Mouse (Mus musculus) NIH3T3 (cell line): ENCODE data around the gene Col6a6.

ENCODE experiments used
- DNase-seq: peaks from one replicate; pipeline ENCODE4 v3.0.0-alpha.2; 2012; ENCODE audit warnings: low read depth

Col6a6 gene

DNA sequence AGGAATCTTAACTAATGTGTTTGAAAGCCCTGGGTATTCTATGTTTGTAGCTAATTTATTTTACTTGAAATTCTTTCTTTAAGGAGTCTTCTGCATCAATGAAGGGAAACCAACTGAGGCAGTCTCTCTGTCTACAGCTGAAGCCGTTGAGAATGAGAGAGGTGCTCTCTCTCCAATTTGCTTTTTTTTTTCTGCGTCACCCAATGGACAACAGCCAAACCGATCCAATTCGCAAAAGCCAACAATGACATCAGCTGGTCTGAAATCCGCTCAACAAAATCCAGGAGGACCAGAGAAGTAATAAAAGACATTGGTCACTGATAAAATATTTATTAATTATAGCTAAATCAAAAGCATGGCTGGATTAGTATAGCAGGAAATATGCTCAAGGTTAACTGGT, 26.5 kb downstream of the Col6a6 start:
- no peak for DNase-seq

DNA sequence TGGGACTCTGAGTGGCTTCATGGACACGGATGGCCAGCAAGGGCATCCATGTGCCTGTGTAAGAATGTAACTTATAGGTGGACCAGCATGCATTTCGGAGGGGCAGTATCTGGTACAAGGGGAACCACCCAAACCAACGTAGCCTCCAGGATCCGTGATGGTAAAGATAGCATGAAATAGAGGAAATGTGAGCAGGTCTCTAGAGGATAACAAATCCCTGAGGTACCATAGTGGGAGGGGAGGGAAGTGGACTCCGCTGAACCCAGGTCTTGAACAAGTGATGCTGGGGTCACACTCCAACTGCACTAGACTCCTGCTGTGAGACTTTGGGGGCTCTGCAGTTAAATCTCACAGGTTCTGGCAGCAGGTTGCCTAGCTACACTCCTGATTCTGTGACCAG, 27.7 kb downstream of the Col6a6 start:
- DNase-seq: no peak

DNA sequence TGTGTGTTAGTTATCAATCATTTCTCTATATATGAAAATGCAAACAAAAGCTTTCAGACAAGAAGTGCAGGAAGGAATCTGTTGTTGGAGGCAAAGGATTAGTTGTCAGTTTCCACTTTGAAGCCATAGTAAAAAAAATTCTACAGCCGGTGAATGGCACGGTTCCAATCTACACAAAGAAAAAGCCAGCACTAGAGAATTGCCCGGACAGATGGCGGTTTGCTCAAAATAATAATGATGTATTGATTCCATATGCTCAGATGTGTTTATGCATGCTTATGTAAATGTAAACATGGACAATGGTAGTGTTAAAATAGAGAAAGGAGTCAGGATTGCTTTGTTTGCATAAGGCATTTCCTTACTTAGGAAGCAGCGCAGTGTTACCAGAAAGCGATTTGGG, 31.8 kb downstream of the Col6a6 start:
- DNase-seq: no peak

DNA sequence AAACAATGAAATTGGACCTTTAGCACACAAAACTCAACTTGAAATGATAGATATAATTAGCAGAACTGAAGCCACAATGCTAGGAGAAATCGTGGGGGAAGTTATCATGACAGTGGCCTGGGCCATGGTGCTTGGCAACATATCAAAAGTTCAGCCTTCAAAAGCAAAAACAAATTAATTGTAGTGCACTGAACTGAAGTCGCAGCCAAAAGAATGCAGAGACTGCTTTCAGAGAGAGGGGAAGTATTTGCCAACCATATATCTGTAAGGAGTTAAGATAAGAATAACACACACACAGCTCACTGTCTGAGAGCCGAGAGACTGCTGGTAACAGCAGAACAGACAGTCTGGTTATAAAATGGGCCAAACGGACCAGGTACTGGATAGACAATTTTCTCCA, 33.0 kb downstream of the Col6a6 start:
- DNase-seq: no peak

DNA sequence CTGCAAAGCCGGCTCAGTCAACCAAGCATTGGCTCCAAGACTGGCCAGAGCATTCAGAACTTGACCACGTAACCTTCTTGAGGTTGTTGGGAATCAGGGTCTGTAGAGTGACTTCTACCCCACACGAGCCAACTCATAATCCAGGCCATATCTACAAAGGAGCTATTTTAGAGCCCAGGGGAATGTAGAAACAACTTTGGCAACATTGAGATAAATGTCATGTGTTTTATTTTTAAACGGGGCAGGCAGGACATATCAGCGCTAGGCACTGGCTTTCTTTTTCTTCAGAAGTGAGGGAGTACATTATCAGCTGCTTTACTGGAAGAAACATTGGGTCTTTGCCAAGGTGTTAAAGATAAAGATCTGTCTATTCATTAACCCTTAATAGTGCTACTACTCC, 36.1 kb downstream of the Col6a6 start:
- no peak for DNase-seq

DNA sequence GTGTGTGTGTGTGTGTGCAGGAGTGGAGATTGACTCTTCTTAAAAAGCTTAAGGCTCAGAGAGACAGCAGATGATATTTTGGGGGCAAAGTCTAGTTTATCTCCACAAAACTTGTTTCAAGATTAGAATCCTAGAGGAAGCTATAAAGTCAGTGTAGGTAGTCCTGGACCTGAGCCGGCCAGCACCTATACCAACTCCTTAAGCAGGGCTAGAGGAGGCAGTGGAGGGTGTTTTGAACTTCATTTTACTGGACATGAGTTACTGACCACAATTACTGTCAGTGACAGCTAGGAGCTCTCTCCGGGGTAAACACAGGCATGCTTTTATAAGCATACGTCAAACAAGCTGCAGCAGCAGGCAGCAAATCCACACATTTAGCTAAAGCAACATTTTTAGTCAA, 39.8 kb downstream of the Col6a6 start:
- DNase-seq: no peak

DNA sequence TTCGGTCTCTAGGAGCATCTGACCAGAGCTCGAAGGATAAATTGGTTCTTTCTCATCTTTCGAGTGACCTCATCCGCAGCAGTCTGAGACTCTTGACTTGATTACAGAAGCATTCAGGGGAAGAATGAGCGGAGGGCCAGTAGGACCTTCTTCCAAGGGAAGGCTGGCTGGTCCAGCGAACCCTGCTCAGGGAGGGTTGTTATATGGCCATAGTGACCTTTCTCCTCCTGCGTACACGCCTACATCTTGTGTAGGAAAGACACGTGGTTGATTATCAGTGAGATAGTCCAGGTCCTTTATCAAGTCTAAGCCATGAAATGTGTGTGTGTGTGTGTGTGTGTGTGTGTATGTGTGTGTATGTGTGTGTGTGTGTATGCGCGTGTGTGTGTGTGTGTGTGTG, 40.2 kb downstream of the Col6a6 start:
- DNase-seq: no peak

DNA sequence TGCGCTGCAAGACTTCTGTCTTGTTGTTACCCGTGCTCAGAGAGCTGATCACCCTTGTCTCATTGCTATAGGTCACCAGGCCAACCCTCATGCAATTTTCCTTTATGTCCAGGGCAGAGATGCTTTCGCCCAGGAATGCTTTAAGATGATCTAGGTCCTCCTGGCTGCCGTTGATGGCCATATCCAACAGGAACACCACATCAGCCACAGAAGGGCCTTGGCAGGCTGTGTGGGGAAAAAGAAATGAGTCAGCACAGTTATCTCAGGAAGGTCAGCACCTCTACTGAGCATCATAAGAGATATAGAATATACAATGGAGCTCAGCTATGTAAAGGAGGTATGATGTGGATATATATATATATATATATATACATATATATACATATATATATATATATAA, 43.9 kb downstream of the Col6a6 start:
- DNase-seq: no peak

DNA sequence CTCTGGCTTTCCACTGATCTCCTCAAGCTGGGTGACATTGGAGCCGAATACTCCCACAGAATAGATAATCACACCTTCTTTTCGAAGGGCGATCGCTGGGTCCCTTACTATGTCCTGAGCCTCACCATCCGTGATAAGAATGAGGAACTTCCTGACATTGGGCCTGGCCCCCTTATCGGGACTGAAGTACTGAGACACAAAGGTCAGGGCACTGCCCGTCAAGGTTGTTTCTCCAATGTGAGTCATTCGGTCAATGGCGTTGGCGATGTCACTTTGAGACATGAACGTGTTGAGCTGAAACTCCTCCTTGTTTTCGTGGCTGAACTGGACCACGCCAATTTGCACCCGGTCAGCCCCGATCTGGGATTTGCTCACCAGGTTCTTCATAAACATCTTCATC, 47.3 kb downstream of the Col6a6 start:
- DNase-seq: no peak

DNA sequence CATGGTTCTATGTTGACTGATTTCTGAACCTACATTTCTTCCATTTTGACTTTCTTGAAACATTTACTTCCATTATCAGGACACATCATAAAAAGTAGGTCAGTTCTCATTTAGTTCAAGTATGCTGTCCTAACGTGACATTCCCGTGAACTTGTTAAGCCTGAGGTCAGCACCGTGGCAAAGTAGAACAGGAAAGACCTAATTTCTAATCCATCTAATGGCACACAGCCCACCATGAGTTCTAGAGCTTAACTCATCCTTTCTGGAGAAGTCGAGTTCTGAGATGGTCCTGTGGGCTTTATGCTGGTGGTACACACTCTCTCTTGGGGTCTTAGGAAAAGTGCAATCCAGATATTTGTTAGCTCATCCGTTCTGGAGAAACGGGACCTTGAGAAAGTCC, 49.2 kb downstream of the Col6a6 start:
- DNase-seq: no peak

DNA sequence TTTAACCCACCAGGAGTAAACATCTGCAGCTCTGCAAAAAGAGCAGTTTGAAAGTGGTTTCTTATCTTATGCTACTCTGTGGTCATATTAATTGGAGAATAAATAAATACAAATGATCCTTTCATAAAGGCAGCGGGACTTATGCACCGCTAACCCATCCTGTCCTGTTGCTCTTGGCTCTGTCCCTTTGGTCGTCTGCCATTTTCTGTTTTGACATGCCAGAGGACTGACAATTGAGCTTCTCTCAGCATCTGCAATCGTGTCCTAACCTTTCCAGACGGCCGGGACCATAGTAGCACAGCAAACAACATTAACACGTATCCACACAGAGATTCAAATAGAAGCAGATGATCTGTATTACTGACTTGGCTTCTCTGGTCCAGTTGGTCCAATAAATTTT, 53.1 kb downstream of the Col6a6 start:
- peak; percentile 9 for DNase-seq

DNA sequence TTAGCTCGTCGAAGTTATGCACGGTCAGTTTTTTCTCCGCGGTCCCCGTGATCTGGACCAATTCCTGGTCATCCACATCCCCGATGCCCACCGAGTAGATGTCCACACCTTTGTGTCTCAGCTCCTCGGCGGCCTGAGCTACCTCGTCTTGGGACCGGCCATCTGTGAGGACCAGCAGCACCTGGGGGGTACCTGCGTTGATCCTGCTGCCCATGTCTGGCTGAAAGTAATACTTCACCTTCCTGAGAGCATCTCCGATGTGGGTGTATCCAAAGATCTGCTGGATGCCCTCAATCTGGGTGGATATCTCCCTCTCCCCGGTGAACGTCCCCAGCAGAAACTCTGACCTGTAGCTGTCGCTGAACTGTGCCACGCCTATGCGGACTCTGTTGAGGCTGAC, 53.6 kb downstream of the Col6a6 start:
- DNase-seq: no peak

DNA sequence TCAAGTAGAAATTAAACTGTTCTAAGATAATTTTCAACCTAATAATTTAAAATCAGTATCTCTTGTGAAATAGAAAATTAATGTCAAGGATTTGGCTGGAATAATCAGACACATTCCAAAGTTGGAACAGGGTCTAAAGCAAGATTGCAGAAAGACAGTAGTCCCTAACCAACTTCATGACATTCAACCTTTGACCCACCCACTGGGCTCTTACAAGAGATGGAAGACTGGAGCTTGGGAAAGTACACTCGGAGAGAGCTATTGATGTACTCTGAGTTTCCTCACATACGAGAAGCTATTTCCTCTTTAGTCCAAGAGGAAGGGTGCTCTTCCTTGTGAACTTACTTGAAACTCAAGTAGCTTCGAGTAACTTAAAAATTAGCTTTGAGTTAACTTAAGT, 56.6 kb downstream of the Col6a6 start:
- DNase-seq: no peak

DNA sequence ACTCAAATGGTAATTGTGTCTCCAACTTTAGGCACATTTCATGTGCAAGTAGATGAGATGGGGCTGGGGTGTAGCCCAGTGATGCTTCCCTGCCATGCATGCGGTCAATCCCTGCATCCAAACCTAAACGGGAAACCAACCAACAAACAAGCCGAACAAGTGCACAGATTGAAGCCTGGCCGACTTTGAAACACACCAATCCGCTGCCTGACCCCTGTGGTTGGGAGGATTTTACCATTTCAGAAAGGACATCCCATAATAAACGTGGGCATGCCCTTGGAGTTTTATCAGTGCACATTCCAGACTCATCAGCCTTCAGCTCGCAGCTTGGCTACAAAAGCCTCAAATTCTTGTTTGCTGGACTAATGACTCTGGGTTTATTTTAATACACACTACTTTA, 57.3 kb downstream of the Col6a6 start:
- no peak for DNase-seq

DNA sequence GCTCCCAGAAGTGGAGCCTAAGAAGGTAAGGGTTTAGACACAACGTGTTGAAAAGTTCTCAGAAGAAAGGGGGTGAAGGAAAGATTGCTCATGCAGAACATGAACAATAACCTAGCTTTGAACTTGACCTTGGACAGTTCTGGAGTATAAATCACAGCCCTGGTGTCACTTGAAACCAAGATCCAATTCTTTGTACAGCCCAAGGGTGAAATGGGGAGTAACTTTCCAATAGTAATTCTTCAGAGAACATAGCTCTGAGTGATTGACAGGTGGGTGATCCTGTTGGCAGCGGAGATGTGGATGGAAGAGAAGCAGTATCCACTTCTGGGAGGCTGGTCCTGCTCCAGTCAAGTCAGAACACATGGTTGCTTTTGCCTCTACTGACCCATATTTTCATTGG, 62.1 kb downstream of the Col6a6 start:
- no peak for DNase-seq

DNA sequence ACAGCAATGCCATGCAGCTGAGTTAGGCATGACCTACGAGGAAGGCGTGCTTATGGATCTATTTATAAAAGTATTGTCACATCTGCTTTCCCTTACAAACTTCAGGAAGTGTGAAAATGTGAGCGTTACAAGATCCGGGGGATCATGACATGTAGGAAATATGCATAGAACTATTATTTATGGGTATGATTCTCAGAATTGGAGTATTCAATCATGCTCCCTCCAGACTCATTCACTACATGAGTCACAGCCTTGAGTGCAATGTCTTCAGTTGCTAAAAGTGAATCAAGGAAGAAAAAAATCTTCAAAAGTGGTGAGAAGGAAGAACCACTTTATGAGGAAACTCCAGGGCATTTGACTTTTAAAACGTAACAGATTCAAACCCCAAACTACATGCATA, 63.3 kb downstream of the Col6a6 start:
- DNase-seq: peak; percentile 68

DNA sequence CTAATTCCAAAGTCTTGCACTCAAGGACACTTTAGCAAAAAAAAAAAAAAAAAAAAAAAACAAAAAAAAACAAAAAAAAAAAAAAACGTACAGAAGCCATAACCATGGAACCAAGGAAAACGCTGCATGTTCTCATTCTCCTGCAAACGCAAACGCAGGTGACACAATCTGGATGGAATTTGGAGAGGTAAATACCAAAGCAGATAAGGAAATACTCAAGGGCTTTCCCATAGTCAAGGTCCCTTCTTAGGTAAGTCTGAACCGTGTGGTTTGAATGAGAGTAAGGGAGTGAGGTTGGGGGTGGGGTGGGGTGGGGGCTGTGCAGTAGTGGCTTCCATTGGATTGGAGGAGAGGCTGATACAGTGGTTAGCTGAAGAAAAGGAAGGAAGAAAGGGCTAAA, 63.8 kb downstream of the Col6a6 start:
- DNase-seq: no peak

DNA sequence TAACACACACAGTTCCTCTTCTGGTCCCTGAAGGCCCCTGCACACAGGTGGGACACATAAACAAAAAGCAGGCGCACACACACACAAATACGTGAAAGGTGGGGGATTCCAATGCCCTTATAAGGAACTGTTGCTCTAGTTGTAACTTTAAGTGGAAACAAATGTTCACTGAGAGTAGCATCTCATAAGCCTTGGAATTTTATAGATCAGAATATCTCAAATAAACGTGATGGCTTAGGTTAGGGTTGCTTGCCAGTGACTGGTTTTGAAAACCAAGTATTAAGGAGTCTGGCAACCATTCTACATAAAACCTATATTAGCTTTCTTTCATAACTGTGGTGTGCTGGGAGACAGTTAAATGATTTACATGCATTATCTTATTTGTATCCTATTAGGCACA, 64.3 kb downstream of the Col6a6 start:
- no peak for DNase-seq

DNA sequence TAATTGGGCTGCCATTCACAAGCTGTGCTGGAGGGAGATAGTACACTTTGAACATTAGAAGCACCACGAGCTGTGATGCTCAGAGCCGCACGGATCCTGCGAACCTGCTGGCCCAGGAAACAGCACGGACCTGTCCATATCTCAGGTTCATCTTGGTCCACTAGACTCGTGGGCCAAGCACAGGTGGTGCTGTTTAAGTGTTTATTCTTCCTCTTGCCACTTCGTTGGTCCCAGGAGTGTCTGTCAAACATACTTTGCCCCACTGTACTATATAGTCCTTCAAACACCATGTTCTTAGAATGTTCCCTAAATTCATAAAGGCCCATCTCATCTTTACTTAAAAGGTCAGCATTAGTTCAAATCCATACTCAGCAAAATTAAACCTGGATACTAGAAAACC, 65.7 kb downstream of the Col6a6 start:
- no peak for DNase-seq

DNA sequence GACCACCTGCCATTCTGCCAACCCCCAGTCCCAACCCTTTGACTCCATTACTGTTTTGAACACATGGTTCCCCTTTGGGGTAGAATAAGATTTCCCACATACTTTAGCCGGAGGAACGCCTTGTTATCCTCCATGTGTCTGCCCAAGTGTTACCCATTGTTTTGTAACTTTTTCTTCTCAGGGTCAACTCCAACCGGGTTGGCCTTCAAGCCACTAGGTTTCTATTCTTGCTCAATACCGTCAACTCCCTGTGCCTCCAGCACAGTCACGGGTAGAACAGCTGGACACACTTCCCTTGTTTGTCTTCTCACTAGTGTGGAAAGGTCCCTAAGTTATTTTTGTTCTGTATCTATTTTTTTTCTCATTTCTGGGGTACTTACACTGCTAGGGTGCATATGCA, 69.1 kb downstream of the Col6a6 start:
- no peak for DNase-seq

DNA sequence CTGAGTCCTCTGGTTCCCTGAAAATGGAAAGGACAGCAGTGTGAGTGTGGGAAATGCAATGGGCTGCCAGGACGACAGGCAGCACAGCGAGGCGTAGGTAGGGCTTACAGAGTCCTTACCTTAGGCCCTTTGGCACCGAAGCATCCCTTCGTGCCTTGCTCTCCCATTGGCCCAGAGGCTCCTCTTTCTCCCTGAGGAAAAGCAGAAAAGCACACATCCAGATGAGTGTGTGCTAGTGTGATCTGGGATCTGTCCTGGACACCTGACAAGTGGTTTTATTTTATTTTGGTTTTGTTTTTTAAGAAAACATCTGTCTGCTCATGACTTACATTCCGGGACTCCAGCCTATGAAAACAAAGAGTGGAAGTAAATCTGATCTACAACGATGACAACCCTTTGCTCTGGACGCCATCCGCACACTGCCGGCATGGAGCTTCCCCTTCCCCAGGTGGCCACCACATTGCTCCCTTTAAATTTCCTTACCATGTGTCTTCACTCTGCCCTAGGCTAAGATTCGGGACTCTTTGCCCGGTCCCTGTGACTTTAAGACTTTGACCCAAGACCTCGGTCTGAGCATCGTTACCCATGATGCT, 69.7 kb downstream of the Col6a6 start:
- DNase-seq: peak; percentile 31

DNA sequence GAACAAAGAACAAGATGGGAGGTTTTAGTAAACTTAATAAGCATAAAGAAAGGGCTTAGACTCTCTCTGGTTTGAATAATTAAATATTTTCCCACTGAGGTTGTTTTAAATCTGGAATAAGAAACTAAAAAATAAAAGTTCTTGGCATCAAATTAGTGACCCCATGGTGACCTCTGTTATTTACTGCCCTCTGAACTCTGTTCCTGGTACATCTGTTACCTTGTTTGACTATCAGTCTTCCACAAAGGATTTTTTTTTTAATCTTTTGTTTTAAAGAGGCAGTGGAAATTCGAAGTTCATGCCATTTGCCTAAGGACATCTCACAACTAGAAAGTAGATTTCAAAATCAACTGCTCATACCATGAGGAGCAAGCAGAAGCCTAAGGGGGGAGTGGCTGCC, 73.7 kb downstream of the Col6a6 start:
- no peak for DNase-seq

DNA sequence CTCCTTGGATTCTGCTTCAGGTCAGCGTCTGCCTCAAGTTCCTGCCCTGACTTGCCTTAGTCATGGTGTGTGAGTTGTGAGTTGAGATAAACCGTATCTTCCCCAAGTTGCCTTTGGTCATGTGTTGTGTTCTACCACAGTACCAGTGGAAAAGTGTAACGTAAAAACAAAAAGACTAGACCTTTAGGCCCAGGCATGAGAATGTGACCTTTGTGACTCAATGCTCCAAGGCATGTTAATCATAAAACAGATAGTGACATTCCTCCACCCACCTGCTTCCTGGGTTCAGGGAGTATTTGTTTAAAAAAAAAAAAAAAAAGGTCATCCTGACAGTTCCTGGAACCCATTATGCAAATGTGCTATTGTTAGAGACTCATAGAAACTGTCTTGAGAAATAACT, 82.1 kb downstream of the Col6a6 start:
- DNase-seq: no peak

DNA sequence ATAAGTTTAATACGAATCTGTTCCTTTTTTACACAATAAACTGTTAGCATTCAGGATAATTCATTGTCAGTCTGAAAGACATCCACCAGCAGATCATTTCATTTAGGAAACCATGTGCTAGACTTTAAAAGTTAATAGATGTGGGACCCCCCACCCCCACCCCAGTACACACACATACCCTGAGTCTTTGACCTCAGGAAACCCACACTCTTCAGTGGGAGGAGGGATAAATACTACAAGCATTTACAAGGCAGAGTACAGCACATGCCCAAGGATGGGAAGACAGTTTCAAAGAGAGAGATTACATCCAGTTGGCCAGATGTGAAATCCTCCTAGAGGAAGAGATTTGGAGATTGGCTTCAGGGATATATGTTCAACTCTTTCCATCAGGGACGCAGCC, 87.5 kb downstream of the Col6a6 start:
- DNase-seq: no peak

DNA sequence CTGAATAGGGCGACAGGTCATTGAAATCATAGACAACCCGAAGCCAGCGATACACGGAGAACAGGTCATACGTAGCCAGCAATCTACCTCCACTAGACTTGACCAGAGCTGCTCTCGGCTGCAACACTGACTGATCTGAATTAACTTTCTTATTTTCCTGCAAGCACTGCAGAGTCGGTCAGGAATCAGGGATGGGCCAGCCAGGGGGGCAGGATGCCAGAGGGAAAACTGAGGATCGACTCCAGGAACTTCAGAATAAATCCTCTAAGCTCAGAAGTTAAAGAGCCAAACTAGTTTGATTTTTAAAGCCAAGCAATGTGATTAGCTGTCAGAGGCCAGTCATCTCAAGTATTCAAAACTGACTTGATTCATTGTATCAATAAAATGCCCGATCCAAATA, 88.5 kb downstream of the Col6a6 start:
- DNase-seq: no peak
